Comparison of ENCODE assay signal across 15 mouse cellular contexts in genomic region chr1:190919725-190920469, GRCm38 (mm10). TPM values are rescaled to one million over a fixed set of nuclear protein-coding genes. Genes with fewer than 3 reads are reported as not detected.
"Had no signal": no experiment of that assay in that cellular context is flagged by ENCODE, and none has a peak within 500 bp of the region (broad histone marks: within the 10 kb centered on the region; RNA-seq: fewer than 3 reads in every experiment).

No protein-coding gene starts in this region.

- H3K36me3 ChIP-seq: limb, embryonic 12.5 days; midbrain, embryonic 12.5 days had no signal

- H3K4me2 ChIP-seq: limb, embryonic 12.5 days; midbrain, embryonic 12.5 days had no signal

- H3K27me3 ChIP-seq: limb, embryonic 12.5 days; midbrain, embryonic 12.5 days had no signal

- H3K9me3 ChIP-seq: limb, embryonic 12.5 days; midbrain, embryonic 12.5 days had no signal

- H3K27ac ChIP-seq: hindbrain, postnatal 0 days; limb, embryonic 12.5 days; liver, embryonic 14.5 days; midbrain, embryonic 12.5 days had no signal

- H3K4me1 ChIP-seq: limb, embryonic 12.5 days; midbrain, embryonic 12.5 days had no signal

- DNase-seq: kidney, adult 18-20 months; kidney, postnatal 10 days; kidney, postnatal 4 days; lung, adult 2 months; lung, postnatal 4 days; right cerebral cortex, postnatal 14 days; thymus, adult 18-20 months; thymus, postnatal 14 days had no signal

- H3K9ac ChIP-seq: limb, embryonic 12.5 days; liver, embryonic 14.5 days; midbrain, embryonic 12.5 days had no signal

- H3K4me3 ChIP-seq: limb, embryonic 12.5 days; midbrain, embryonic 12.5 days had no signal

- ATAC-seq: hindbrain, postnatal 0 days; lung, postnatal 0 days; midbrain, embryonic 16.5 days had no signal

RNA-seq across cellular contexts. Expression of gene Vash2, which starts 59.2 kb away (rescaled TPM):
- total RNA-seq: megakaryocyte-erythroid progenitor cell, adult 5-6 weeks had no signal
